Mouse (Mus musculus): ENCODE measurements at regions not wholly inside any gene's neighbourhood (a gene's known extent, or its start where the extent isn't known, plus 50 kb on each side); places are given as distances from the start of the nearest gene placed in this dataset.

DNA sequence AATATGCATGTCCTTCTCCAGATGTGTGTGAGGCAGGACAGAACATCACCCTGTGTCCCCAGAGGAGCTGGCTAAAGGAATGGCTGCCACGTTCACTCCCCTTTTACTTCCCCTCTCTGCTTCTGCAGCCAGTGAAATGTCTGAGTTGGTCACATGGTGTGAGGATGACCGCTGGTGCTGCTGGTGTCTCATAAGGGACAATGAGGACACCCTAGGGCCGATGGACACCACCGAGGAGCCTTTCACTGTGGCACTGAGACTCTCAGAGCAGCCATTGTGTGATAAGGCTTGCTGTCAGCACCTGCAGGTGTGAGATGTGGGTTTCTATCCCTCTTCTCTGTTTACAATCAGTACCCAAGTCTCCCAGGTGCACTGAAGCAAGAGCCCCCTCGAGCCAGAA is 268.6 kb downstream of the Rnf144b start:
- H3K9ac ChIP-seq (replicated peaks): no peak overlapping the region
- TF ChIP-seq CTCF (IDR thresholded peaks at IDR 0.05; ENCODE audit: low read depth): no peak
- TF ChIP-seq EP300 (IDR thresholded peaks at IDR 0.05; ENCODE audit: low read depth): no peak
- no peaks in the 10 kb centered on the region for H3K4me1 ChIP-seq (replicated peaks; ENCODE audit: control insufficient read depth in 2 of 2, insufficient read depth in 2 of 2, low read length in 1 of 2)
- no peak overlapping the region for H3K4me2 ChIP-seq (ENCODE audit: low read depth)
- 39% methylated on average over 5 of the region's 5 CpGs for WGBS (ENCODE audit: insufficient replicate concordance)
- DNase-seq (ENCODE audit: low read depth in 3 of 3, low spot score in 3 of 3): no peak
- no peaks in the 10 kb centered on the region for H3K27me3 ChIP-seq (ENCODE audit: control insufficient read depth, insufficient read depth, low read length)
- H3K27ac ChIP-seq: no peak overlapping the region
- no peaks in the 10 kb centered on the region for H3K9me3 ChIP-seq (ENCODE audit: control insufficient read depth, low read length)
- H3K36me3 ChIP-seq (replicated peaks; ENCODE audit: control insufficient read depth, insufficient read depth, low read depth): no peaks in the 10 kb centered on the region
- H3K4me3 ChIP-seq (ENCODE audit: insufficient read depth in 1 of 2, low read depth in 2 of 2, low read length in 2 of 2): no peak overlapping the region
- no peak for ATAC-seq (ENCODE audit: insufficient read depth)

DNA sequence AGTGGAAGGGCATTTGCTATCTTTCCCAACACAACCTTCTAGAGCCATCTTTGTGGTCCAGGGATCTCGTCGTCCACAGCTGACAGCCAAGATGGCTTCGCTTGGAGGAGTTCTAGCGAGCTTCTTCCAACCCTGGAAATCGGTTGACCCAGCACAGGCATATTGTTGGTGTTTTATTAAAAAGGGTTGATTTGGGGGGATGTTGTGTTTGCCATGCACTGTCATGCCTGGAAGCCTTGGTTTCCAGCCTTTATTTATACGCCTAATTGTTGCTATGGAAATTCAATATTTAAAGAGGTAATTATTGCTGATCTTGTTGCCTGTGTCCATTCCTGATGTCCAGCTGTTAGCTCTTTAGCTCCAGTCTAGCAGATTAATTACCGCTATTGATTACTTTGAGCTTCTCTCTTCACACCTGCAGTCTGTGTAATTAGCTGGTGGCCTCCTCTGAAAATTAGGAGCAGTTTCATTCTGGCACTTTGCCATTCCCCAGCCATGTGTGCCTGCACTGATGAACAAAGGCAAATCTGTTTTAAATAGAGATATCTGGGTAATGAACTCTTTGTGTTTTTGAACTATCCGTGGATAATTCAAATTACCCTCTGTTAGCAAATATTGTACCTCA is 275.4 kb downstream of the Rnf144b start:
- H3K4me2 ChIP-seq (ENCODE audit: low read depth): no peak overlapping the region
- TF ChIP-seq CTCF (IDR thresholded peaks at IDR 0.05; ENCODE audit: low read depth) (no peak), EP300 (IDR thresholded peaks at IDR 0.05; ENCODE audit: low read depth) (no peak)
- H3K27me3 ChIP-seq (ENCODE audit: control insufficient read depth, insufficient read depth, low read length): no peaks in the 10 kb centered on the region
- DNase-seq (ENCODE audit: low read depth in 3 of 3, low spot score in 3 of 3) (no peak), ATAC-seq (ENCODE audit: insufficient read depth) (no peak)
- H3K9ac ChIP-seq (replicated peaks): no peak overlapping the region
- H3K27ac ChIP-seq: no peak overlapping the region
- H3K36me3 ChIP-seq (replicated peaks; ENCODE audit: control insufficient read depth, insufficient read depth, low read depth): no peaks in the 10 kb centered on the region
- H3K4me3 ChIP-seq (ENCODE audit: insufficient read depth in 1 of 2, low read depth in 2 of 2, low read length in 2 of 2): no peak overlapping the region
- H3K9me3 ChIP-seq (ENCODE audit: control insufficient read depth, low read length): no peaks in the 10 kb centered on the region
- no peaks in the 10 kb centered on the region for H3K4me1 ChIP-seq (replicated peaks; ENCODE audit: control insufficient read depth in 2 of 2, insufficient read depth in 2 of 2, low read length in 1 of 2)
- WGBS (ENCODE audit: insufficient replicate concordance): 66% methylated on average over 8 of the region's 8 CpGs

DNA sequence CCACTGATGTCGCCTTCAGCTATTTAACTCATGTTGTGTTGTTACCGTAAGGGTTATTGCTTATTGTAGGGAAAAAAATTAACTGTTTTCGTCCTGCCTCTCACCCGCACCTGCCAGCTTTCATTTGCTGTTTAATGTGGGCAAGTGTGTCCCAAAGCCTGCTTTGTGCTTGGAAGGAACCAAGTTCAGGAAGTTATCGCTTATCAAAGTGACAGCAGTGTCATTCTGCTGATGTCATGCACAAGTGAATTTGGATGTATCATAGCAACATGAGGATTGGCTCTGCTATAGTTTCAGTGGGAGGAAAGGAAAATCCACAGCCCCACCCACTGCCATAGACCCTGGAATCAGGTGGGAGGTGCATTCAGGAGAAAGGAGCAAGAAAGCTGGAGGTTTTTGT is 276.5 kb downstream of the Rnf144b start:
- no peaks in the 10 kb centered on the region for H3K36me3 ChIP-seq (replicated peaks; ENCODE audit: control insufficient read depth, insufficient read depth, low read depth)

DNA sequence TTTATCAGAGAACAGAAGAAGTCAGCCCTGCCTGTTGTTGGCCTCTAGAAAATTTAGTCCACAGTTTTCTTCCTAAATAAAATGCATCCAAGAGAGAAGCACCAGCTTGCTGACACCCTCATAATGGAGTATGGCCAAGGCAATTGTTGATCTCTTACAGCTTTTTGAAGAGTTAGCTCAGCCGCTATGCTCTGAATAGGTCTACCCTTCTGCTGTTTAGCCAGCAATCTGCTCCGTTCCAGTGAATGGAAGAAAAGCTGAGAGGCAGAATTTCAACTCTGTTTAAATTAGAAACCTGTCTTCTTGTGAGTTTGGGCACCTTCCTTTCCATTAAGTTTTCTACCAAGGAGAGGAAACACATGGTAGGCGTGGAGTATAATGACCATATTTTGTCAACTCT is 290.8 kb downstream of the Rnf144b start:
- TF ChIP-seq CTCF (IDR thresholded peaks at IDR 0.05; ENCODE audit: low read depth) (no peak), EP300 (IDR thresholded peaks at IDR 0.05; ENCODE audit: low read depth) (no peak)
- no peaks in the 10 kb centered on the region for H3K9me3 ChIP-seq (ENCODE audit: control insufficient read depth, low read length)
- H3K4me2 ChIP-seq (ENCODE audit: low read depth): no peak overlapping the region
- H3K4me1 ChIP-seq (replicated peaks; ENCODE audit: control insufficient read depth in 2 of 2, insufficient read depth in 2 of 2, low read length in 1 of 2): no peaks in the 10 kb centered on the region
- no peaks in the 10 kb centered on the region for H3K27me3 ChIP-seq (ENCODE audit: control insufficient read depth, insufficient read depth, low read length)
- no peak overlapping the region for H3K9ac ChIP-seq (replicated peaks)
- 68% methylated on average over 3 of the region's 3 CpGs for WGBS (ENCODE audit: insufficient replicate concordance)
- DNase-seq (ENCODE audit: low read depth in 3 of 3, low spot score in 3 of 3) (no peak), ATAC-seq (ENCODE audit: insufficient read depth) (no peak)
- no peak overlapping the region for H3K4me3 ChIP-seq (ENCODE audit: insufficient read depth in 1 of 2, low read depth in 2 of 2, low read length in 2 of 2)
- no peaks in the 10 kb centered on the region for H3K36me3 ChIP-seq (replicated peaks; ENCODE audit: control insufficient read depth, insufficient read depth, low read depth)
- H3K27ac ChIP-seq: no peak overlapping the region

More for the DNA sequence above, 276.5 kb downstream of the Rnf144b start:
- no peak for DNase-seq (ENCODE audit: low read depth in 3 of 3, low spot score in 3 of 3)
- 59% methylated on average over 5 of the region's 5 CpGs for WGBS (ENCODE audit: insufficient replicate concordance)
- TF ChIP-seq CTCF (IDR thresholded peaks at IDR 0.05; ENCODE audit: low read depth): no peak
- TF ChIP-seq EP300 (IDR thresholded peaks at IDR 0.05; ENCODE audit: low read depth): no peak
- ATAC-seq (ENCODE audit: insufficient read depth): no peak
- H3K4me2 ChIP-seq (ENCODE audit: low read depth): no peak overlapping the region
- no peak overlapping the region for H3K27ac ChIP-seq
- H3K4me3 ChIP-seq (ENCODE audit: insufficient read depth in 1 of 2, low read depth in 2 of 2, low read length in 2 of 2): no peak overlapping the region
- no peak overlapping the region for H3K9ac ChIP-seq (replicated peaks)
- H3K4me1 ChIP-seq (replicated peaks; ENCODE audit: control insufficient read depth in 2 of 2, insufficient read depth in 2 of 2, low read length in 1 of 2): no peaks in the 10 kb centered on the region
- H3K9me3 ChIP-seq (ENCODE audit: control insufficient read depth, low read length): no peaks in the 10 kb centered on the region
- H3K27me3 ChIP-seq (ENCODE audit: control insufficient read depth, insufficient read depth, low read length): no peaks in the 10 kb centered on the region

DNA sequence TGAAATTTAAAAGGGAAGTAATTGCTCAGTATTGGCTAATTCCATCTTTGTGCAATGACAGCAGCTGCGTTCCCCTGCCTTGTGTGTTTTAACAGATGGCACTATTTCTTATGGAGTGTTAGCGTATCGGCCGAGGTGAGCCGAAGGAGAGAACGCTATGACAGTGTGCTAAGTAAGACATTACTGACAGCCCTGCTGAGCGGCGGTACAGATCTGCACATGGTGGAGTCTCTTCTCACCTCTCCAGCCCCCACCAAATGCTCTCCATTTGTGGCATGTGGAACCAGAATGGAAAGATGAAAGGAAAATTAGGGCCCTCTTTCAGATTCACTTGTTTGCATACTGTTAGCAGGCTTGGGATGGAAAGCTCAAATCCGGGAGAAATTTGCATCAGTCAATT is 291.5 kb downstream of the Rnf144b start:
- ATAC-seq (ENCODE audit: insufficient read depth) (no peak), DNase-seq (ENCODE audit: low read depth in 3 of 3, low spot score in 3 of 3) (no peak)
- no peak overlapping the region for H3K9ac ChIP-seq (replicated peaks)
- WGBS (ENCODE audit: insufficient replicate concordance): 74% methylated on average over 9 of the region's 9 CpGs
- H3K4me1 ChIP-seq (replicated peaks; ENCODE audit: control insufficient read depth in 2 of 2, insufficient read depth in 2 of 2, low read length in 1 of 2): no peaks in the 10 kb centered on the region
- no peak overlapping the region for H3K27ac ChIP-seq
- no peaks in the 10 kb centered on the region for H3K27me3 ChIP-seq (ENCODE audit: control insufficient read depth, insufficient read depth, low read length)
- no peaks in the 10 kb centered on the region for H3K9me3 ChIP-seq (ENCODE audit: control insufficient read depth, low read length)
- TF ChIP-seq EP300 (IDR thresholded peaks at IDR 0.05; ENCODE audit: low read depth): no peak
- no peak overlapping the region for H3K4me2 ChIP-seq (ENCODE audit: low read depth)
- no peaks in the 10 kb centered on the region for H3K36me3 ChIP-seq (replicated peaks; ENCODE audit: control insufficient read depth, insufficient read depth, low read depth)
- H3K4me3 ChIP-seq (ENCODE audit: insufficient read depth in 1 of 2, low read depth in 2 of 2, low read length in 2 of 2): no peak overlapping the region
